In the genomic region with DNA sequence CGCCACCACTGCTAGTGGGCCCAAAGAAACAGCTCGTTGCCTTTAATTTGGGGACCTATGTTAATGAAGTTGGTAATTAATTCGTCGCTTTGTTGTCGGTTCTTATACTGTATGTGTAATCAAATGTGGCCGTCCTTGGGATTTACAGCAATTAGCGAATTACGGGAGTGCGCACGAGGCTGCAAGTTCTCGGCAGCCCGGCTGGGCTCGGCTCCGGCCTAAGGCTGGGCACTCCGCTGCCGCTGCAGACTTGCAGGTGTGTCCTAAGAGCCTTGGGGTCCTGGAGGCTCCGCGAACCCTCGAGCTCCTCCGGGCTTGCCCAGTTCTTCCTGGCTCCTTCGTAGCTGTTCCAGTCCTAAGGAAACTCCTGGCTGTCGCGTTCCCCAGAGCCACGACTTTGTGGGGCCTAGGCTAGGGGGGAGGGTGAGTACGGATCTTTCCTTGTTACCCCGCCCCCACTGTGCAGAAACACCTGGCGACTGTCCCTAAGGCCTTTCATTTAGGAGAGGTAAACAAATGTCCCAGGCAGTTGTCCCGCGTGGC, we compare ENCODE assay signal across 11 mouse cellular contexts. TPM values are rescaled to one million over a fixed set of nuclear protein-coding genes. Genes with fewer than 3 reads are reported as not detected.
A peak's percentile ranks its signal among the peaks of the same experiment; 100 is the strongest.
DNase-seq lines count a peak whose midpoint lies in the region; ATAC-seq lines count a peak whose summit lies in the region.
"Had no signal": no experiment of that assay in that cellular context is flagged by ENCODE, and none has a peak within 500 bp of the region (broad histone marks: within the 10 kb centered on the region; RNA-seq: fewer than 3 reads in every experiment).

No protein-coding gene starts in this region.

- no peaks in the 10 kb centered on the region for H3K9me3 ChIP-seq in neural tube, embryonic 11.5 days (ENCODE audit: control insufficient read depth, low read length)
- no peaks in the 10 kb centered on the region for H3K9me3 ChIP-seq in embryonic facial prominence, embryonic 12.5 days
- H3K9me3 ChIP-seq in intestine, embryonic 14.5 days (ENCODE audit: control insufficient read depth, low read length) = no peaks in the 10 kb centered on the region

- whole genome bisulfite sequencing in neural tube, embryonic 11.5 days = under 1% methylated on average over 29 of the region's 29 CpGs
- WGBS in embryonic facial prominence, embryonic 12.5 days = 1% methylated on average over 29 of the region's 29 CpGs
- WGBS in intestine, embryonic 14.5 days = under 1% methylated on average over 29 of the region's 29 CpGs

- H3K4me2 ChIP-seq in neural tube, embryonic 11.5 days (ENCODE audit: low read depth) = no peak overlapping the region
- H3K4me2 ChIP-seq in embryonic facial prominence, embryonic 12.5 days (replicated peaks) = peak overlapping the region; percentile 27
- H3K4me2 ChIP-seq in intestine, embryonic 14.5 days (ENCODE audit: low read length) = no peak overlapping the region

- no peak overlapping the region for H3K9ac ChIP-seq in neural tube, embryonic 11.5 days (ENCODE audit: low read length)
- H3K9ac ChIP-seq in embryonic facial prominence, embryonic 12.5 days = no peak overlapping the region
- no peak overlapping the region for H3K9ac ChIP-seq in intestine, embryonic 14.5 days (ENCODE audit: low read length)

- ATAC-seq in neural tube, embryonic 11.5 days (ENCODE audit: insufficient read depth, low FRiP score, low TSS enrichment) = no peak
- peak; percentile 44; the same call in 1 of the 2 replicates for ATAC-seq in embryonic facial prominence, embryonic 12.5 days (ENCODE audit: insufficient number of reproducible peaks, insufficient read depth, low FRiP score, low TSS enrichment)
- no peak for ATAC-seq in intestine, embryonic 14.5 days (replicated peaks; ENCODE audit: low FRiP score, low TSS enrichment, low read depth)

- no peak overlapping the region for H3K4me3 ChIP-seq in neural tube, embryonic 11.5 days (ENCODE audit: low read depth, low read length)
- H3K4me3 ChIP-seq in embryonic facial prominence, embryonic 12.5 days = no peak overlapping the region
- no peak overlapping the region for H3K4me3 ChIP-seq in intestine, embryonic 14.5 days (ENCODE audit: low read depth, low read length)
- H3K4me3 ChIP-seq: left cerebral cortex, adult 2 months had no signal

- DNase-seq in neural tube, embryonic 11.5 days (ENCODE audit: low spot score) = peak; percentile 58
- DNase-seq in neural tube, embryonic 10.5 days (ENCODE audit: extremely low spot score, low spot score) = no peak
- peak; percentile 76 for DNase-seq in intestine, embryonic 14.5 days (ENCODE audit: low spot score)
- DNase-seq in yolk sac, embryonic 10.5 days (ENCODE audit: low spot score) = peak; percentile 3
- DNase-seq in urinary bladder, postnatal 25 days (ENCODE audit: low spot score) = no peak
- DNase-seq in layer of hippocampus, adult 18-20 months (ENCODE audit: low spot score in 2 of 2) = no peak
- no peak for DNase-seq in gastrocnemius, postnatal 36 days

- H3K27me3 ChIP-seq in neural tube, embryonic 11.5 days (ENCODE audit: control insufficient read depth, insufficient read depth, low read length) = peaks cover 98% of the 10 kb centered on the region
- H3K27me3 ChIP-seq in embryonic facial prominence, embryonic 12.5 days = peaks cover 56% of the 10 kb centered on the region
- peaks cover 99% of the 10 kb centered on the region for H3K27me3 ChIP-seq in intestine, embryonic 14.5 days (replicated peaks; ENCODE audit: control insufficient read depth, insufficient read depth, low read length)

- no peaks in the 10 kb centered on the region for H3K36me3 ChIP-seq in neural tube, embryonic 11.5 days (ENCODE audit: control insufficient read depth, insufficient read depth, low read length)
- H3K36me3 ChIP-seq in embryonic facial prominence, embryonic 12.5 days = no peaks in the 10 kb centered on the region
- H3K36me3 ChIP-seq in intestine, embryonic 14.5 days (ENCODE audit: control insufficient read depth, insufficient read depth, low read length) = no peaks in the 10 kb centered on the region

- H3K27ac ChIP-seq in neural tube, embryonic 11.5 days (ENCODE audit: low read depth, low read length) = no peak overlapping the region
- H3K27ac ChIP-seq in embryonic facial prominence, embryonic 12.5 days = no peak overlapping the region
- H3K27ac ChIP-seq in intestine, embryonic 14.5 days (ENCODE audit: low read depth) = no peak overlapping the region
- H3K27ac ChIP-seq: left cerebral cortex, adult 2 months had no signal

- intact Hi-C loops in gastrocnemius, postnatal 36 days (cut with DNase I) = no loop called here

- H3K4me1 ChIP-seq in neural tube, embryonic 11.5 days (ENCODE audit: control insufficient read depth, insufficient read depth, low read length) = no peaks in the 10 kb centered on the region
- peaks cover 4% of the 10 kb centered on the region for H3K4me1 ChIP-seq in embryonic facial prominence, embryonic 12.5 days
- H3K4me1 ChIP-seq in intestine, embryonic 14.5 days (replicated peaks; ENCODE audit: control insufficient read depth, insufficient read depth, low read length) = no peaks in the 10 kb centered on the region

RNA-seq across cellular contexts. Expression of a gene that starts 4.8 kb away (rescaled TPM):
- polyA plus RNA-seq in neural tube, embryonic 11.5 days (2014; fragmentation: Nextera tagmentation; extraction: Ambion mirVana) = 0.18 and 0.33 TPM in 2 replicates
- polyA plus RNA-seq in embryonic facial prominence, embryonic 12.5 days (2016; fragmentation: Nextera tagmentation; extraction: Ambion mirVana) = 7.7 and 10.4 TPM in 2 replicates
- not detected in 2 replicates for polyA plus RNA-seq in intestine, embryonic 14.5 days (2014; fragmentation: Nextera tagmentation; extraction: Ambion mirVana)
- 1 to 10 TPM in 1 of 2 experiments, under 1 TPM in 1; 0.68 to 2.0 TPM for total RNA-seq in layer of hippocampus, adult 18-20 months (2021)
- total RNA-seq in gastrocnemius, postnatal 36 days (2021) = not detected
- total RNA-seq: common myeloid progenitor, adult 5-6 weeks had no signal
- polyA plus RNA-seq: heart, embryonic 14.5 days had no signal

Comparison
In these comparisons a context has a peak if more than half of its experiments do, and no peak if none do; other contexts are left out.
1. DNase-seq: peak in neural tube, embryonic 11.5 days (single experiment), intestine, embryonic 14.5 days (single experiment) and yolk sac, embryonic 10.5 days (single experiment); none in neural tube, embryonic 10.5 days (single experiment), urinary bladder, postnatal 25 days (single experiment), layer of hippocampus, adult 18-20 months (0 of 2) and gastrocnemius, postnatal 36 days (0 of 2).